Mouse (Mus musculus) hindbrain, embryonic 15.5 days (tissue): Measurements from ENCODE around the gene Cnn2. TPM values are rescaled to one million over a fixed set of nuclear protein-coding genes. Genes with fewer than 3 reads are reported as not detected.

Source experiments
- ATAC-seq: fragments of 200-750 bp; cut with Nextera tagmentation; 2 replicates; pipeline ENCODE4 v1.8.0; 2017; ENCODE audit warnings: low read depth, moderate number of reproducible peaks, moderate TSS enrichment; ENCODE audit not compliant: low FRiP score
- H3K27ac ChIP-seq: fragments of 300-500 bp; sonication (generic); replicated peaks from 2 replicates; pipeline ENCODE4 v1.5.1; 2015; ENCODE audit warnings: mild to moderate bottlenecking, inconsistent platforms
- H3K27me3 ChIP-seq: fragments of 300-500 bp; sonication (generic); 2 replicates; pipeline ENCODE4 v1.6.1; 2015; ENCODE audit warnings: control low read depth, inconsistent platforms
- H3K36me3 ChIP-seq: fragments of 300-500 bp; sonication (generic); 2 replicates; pipeline ENCODE4 v1.6.1; 2015; ENCODE audit warnings: control low read depth, inconsistent platforms
- H3K4me1 ChIP-seq: fragments of 300-500 bp; sonication (generic); replicated peaks from 2 replicates; pipeline ENCODE4 v1.6.1; 2015; ENCODE audit warnings: control low read depth, inconsistent platforms
- H3K4me2 ChIP-seq: fragments of 300-500 bp; sonication (generic); 2 replicates; pipeline ENCODE4 v1.6.1; 2015; ENCODE audit warnings: moderate library complexity, mild to moderate bottlenecking, inconsistent platforms
- H3K4me3 ChIP-seq: fragments of 300-500 bp; sonication (generic); 2 replicates; pipeline ENCODE4 v1.5.1; 2015; ENCODE audit warnings: mild to moderate bottlenecking, inconsistent platforms
- H3K9ac ChIP-seq: fragments of 300-500 bp; sonication (generic); 2 replicates; pipeline ENCODE4 v1.6.1; 2015; ENCODE audit warnings: inconsistent platforms
- H3K9me3 ChIP-seq: fragments of 300-500 bp; sonication (generic); 2 replicates; pipeline ENCODE4 v1.6.1; 2016; ENCODE audit warnings: control low read depth, inconsistent platforms
- WGBS: fragments of 180-500 bp; shearing (Covaris S2); methylation state at CpG from one replicate; pipeline ENCODE4 v1.1.7; 2015; 5-methylcytosine and 5-hydroxymethylcytosine counted together
- polyA plus RNA-seq: library from polyadenylated mRNA; unstranded; fragments of >200 nt; fragmentation: Nextera tagmentation; extraction: Ambion mirVana; gene quantifications from 2 replicates; pipeline ENCODE4 v1.2.1, GENCODE M21; 2015

Gene Cnn2
- polyA plus RNA-seq, 1 experiment from 2014 or later: 29.4 TPM

- no peak overlapping the region for H3K27ac ChIP-seq
- ATAC-seq: no peak
- H3K27me3 ChIP-seq: peaks cover 28% of the 10 kb centered on the region
- peaks cover 34% of the 10 kb centered on the region for H3K36me3 ChIP-seq
- no peaks in the 10 kb centered on the region for H3K9me3 ChIP-seq
- H3K9ac ChIP-seq: no peak overlapping the region
- 67% methylated on average over 14 of the region's 14 CpGs for WGBS
- H3K4me1 ChIP-seq: peaks cover 8% of the 10 kb centered on the region
- H3K4me3 ChIP-seq: no peak overlapping the region
- no peak overlapping the region for H3K4me2 ChIP-seq
These were observed 15.6 kb upstream of the Cnn2 start for GRCm38 (mm10) chr10:79972831-79973230.

- Histone ChIP-seq H3K9ac (no peak overlapping the region), H3K4me2 (no peak overlapping the region), H3K4me3 (no peak overlapping the region), H3K9me3 (no peaks in the 10 kb centered on the region), H3K27me3 (peaks cover 24% of the 10 kb centered on the region), H3K27ac (no peak overlapping the region), H3K36me3 (peaks cover 39% of the 10 kb centered on the region), H3K4me1 (peaks cover 8% of the 10 kb centered on the region)
- no peak for ATAC-seq
- 91% methylated on average over 21 of the region's 21 CpGs for WGBS
These were observed 14.3 kb upstream of the Cnn2 start for GRCm38 (mm10) chr10:79974087-79974486.

- Histone ChIP-seq H3K27me3 (peaks cover 18% of the 10 kb centered on the region), H3K4me3 (no peak overlapping the region), H3K9ac (no peak overlapping the region), H3K27ac (no peak overlapping the region), H3K9me3 (no peaks in the 10 kb centered on the region), H3K4me2 (no peak overlapping the region), H3K4me1 (peaks cover 8% of the 10 kb centered on the region), H3K36me3 (peaks cover 42% of the 10 kb centered on the region)
- WGBS: 89% methylated on average over 8 of the region's 8 CpGs
- no peak for ATAC-seq
These were observed 13.7 kb upstream of the Cnn2 start for GRCm38 (mm10) chr10:79974668-79975067.

DNA sequence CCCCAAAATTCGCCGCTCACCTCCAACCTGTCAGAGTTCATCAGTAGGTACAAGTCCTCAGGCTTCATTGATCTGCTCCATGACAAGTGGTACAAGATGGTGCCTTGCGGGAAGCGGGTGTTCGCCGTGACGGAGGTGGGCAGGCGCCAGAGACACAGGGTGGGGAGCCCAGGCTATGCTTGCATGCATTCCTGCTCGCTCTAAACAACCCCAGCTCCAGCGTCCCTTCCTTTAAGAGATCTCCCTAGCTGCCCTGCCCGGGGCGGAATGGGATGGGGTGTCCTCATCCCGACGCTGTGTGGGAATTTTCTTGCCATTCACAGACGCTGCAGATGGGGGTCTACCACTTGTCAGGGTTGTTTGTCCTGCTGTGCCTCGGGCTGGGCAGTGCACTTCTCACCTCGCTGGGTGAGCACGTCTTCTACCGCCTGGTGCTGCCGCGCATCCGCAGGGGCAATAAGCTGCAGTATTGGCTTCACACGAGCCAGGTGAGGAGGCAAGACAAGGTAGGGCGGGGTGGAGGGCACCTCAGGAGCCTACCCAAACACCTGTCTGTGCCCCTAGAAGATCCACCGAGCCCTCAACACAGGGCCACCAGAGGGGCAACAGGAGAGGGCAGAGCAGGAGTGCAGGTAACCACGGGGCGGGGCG, 12.2 kb upstream of the Cnn2 start:
- peaks cover 16% of the 10 kb centered on the region for H3K27me3 ChIP-seq
- no peak overlapping the region for H3K4me3 ChIP-seq
- H3K27ac ChIP-seq: no peak overlapping the region
- ATAC-seq: no peak
- H3K9me3 ChIP-seq: no peaks in the 10 kb centered on the region
- H3K36me3 ChIP-seq: peaks cover 42% of the 10 kb centered on the region
- no peak overlapping the region for H3K9ac ChIP-seq
- WGBS: 84% methylated on average over 28 of the region's 28 CpGs
- H3K4me2 ChIP-seq: no peak overlapping the region
- H3K4me1 ChIP-seq: peaks cover 3% of the 10 kb centered on the region; the same call in 1 of the 2 replicates

- no peak overlapping the region for H3K9ac ChIP-seq
- ATAC-seq: no peak
- peaks cover 12% of the 10 kb centered on the region for H3K27me3 ChIP-seq
- no peaks in the 10 kb centered on the region for H3K9me3 ChIP-seq
- WGBS: 76% methylated on average over 36 of the region's 36 CpGs
- no peak overlapping the region for H3K4me3 ChIP-seq
- H3K36me3 ChIP-seq: peaks cover 42% of the 10 kb centered on the region
- H3K27ac ChIP-seq: no peak overlapping the region
- peaks cover 8% of the 10 kb centered on the region for H3K4me1 ChIP-seq
- H3K4me2 ChIP-seq: no peak overlapping the region
These were observed 11.7 kb upstream of the Cnn2 start for GRCm38 (mm10) chr10:79976722-79977107.

DNA sequence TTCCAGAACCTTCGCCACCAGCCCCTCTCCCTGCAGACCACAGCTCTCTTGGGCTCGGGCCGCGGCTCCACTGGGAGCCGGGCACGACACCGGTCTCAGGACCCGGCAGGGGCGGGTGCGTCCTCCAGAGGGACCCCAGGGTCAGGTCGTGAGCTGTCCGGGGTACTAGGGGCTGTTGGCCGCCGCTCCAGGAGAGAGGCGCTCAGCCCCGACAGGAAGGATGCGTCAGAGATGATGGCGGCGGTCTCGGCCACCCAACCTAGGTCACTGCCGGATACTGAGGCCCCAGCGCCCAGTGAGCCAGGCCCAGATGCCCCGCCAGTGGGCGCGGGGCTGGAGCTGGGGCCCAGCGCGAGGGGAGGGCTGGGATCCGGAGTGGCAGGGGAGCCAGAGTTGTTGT, 11.1 kb upstream of the Cnn2 start:
- Histone ChIP-seq H3K4me3 (no peak overlapping the region), H3K27me3 (peaks cover 7% of the 10 kb centered on the region; the same call in 1 of the 2 replicates), H3K4me2 (no peak overlapping the region), H3K9me3 (no peaks in the 10 kb centered on the region), H3K4me1 (peaks cover 12% of the 10 kb centered on the region), H3K36me3 (peaks cover 42% of the 10 kb centered on the region), H3K27ac (no peak overlapping the region), H3K9ac (no peak overlapping the region)
- 84% methylated on average over 27 of the region's 28 CpGs for WGBS
- ATAC-seq: no peak

DNA sequence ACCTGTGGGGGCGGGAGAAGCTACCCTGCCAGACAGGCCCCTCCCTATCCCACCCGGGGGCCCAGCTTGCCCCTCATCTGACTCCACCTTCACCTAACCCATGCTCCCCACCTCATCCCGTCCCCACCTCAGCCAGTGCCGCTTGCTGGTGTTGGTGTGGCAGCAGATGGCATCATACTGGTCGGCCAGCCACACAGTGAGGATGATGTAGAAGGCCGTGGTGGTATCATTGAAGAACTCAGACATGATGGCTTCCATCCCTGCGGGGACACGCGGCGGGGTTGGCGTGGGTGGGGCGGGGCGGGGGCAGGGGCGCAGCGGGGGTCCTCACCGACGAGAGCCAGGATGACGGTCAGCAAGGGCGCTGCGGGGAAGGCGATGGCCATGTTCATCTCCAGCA, 10.3 kb upstream of the Cnn2 start:
- WGBS: 97% methylated on average over 21 of the region's 21 CpGs
- Histone ChIP-seq H3K4me3 (no peak overlapping the region), H3K4me2 (no peak overlapping the region), H3K9me3 (no peaks in the 10 kb centered on the region), H3K27me3 (no peaks in the 10 kb centered on the region), H3K4me1 (peaks cover 19% of the 10 kb centered on the region), H3K9ac (no peak overlapping the region), H3K36me3 (peaks cover 42% of the 10 kb centered on the region), H3K27ac (no peak overlapping the region)
- ATAC-seq: no peak

DNA sequence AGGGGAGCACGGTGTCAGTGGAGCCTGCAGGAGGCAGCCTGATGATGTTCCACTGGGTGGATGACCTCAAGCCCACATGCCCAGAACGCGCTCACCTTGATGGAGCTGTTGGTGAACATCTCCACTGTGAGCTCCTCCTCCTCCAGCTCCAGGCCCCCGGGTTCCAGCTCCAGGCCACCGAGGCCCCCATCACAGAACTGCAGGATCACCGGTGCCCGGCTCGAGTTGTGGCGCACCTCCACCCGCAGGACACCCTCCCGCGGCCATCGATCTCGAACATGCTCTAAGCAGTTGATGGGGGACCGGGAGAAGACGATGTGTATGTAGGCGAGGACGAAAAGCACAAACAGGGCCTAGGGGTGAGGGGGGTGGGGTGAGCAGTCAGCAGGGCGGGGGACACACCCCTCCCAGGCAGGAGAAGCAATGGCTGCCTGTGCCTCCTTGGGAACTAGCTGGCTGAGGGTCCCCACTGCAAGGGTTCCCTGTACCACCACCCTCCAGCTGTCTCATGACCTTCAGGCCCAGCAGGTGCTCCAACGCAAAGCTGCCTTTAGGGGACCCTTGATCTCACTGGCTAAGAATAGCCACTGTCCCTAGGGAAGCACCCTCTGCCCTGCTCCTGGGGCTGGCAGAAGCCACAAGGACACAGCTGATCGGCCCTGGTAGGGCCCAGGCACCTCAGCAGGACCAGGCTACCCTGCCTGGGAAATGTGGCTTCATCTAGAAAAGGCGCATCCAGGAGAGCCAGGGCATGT, 8.8 kb upstream of the Cnn2 start:
- Histone ChIP-seq H3K36me3 (peaks cover 38% of the 10 kb centered on the region), H3K27ac (no peak overlapping the region), H3K4me2 (no peak overlapping the region), H3K9me3 (no peaks in the 10 kb centered on the region), H3K27me3 (no peaks in the 10 kb centered on the region), H3K4me3 (no peak overlapping the region), H3K4me1 (peaks cover 25% of the 10 kb centered on the region), H3K9ac (no peak overlapping the region)
- WGBS: 94% methylated on average over 22 of the region's 22 CpGs
- no peak for ATAC-seq

DNA sequence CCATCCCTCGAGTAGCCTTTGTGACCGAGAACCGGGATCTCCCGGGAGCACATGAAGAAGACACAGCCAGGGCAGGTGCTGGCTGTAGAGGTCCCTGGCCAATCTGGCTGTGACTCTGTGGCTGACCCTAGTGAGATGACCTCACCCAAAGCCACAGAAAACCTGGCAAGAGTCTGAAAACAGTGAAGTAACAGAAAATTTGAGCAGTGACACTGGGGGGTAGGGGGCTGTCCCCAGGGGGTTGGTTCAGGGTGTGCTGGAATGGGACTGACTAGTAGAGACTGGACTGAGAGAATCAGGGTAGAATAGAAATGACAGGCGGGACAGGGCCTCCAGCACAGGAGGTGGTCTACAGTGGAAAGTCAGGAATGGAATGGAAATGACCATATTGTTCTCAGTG, 5.2 kb upstream of the Cnn2 start:
- no peaks in the 10 kb centered on the region for H3K9me3 ChIP-seq
- ATAC-seq: no peak
- peaks cover 10% of the 10 kb centered on the region; the same call in 1 of the 2 replicates for H3K36me3 ChIP-seq
- peak overlapping the region; percentile 93 for H3K27ac ChIP-seq
- peaks cover 45% of the 10 kb centered on the region for H3K4me1 ChIP-seq
- WGBS: 77% methylated on average over 5 of the region's 5 CpGs
- H3K27me3 ChIP-seq: peaks cover 11% of the 10 kb centered on the region
- peak overlapping the region; percentile 56 for H3K4me3 ChIP-seq
- H3K4me2 ChIP-seq: peak overlapping the region; percentile 96
- peak overlapping the region; percentile 84 for H3K9ac ChIP-seq

DNA sequence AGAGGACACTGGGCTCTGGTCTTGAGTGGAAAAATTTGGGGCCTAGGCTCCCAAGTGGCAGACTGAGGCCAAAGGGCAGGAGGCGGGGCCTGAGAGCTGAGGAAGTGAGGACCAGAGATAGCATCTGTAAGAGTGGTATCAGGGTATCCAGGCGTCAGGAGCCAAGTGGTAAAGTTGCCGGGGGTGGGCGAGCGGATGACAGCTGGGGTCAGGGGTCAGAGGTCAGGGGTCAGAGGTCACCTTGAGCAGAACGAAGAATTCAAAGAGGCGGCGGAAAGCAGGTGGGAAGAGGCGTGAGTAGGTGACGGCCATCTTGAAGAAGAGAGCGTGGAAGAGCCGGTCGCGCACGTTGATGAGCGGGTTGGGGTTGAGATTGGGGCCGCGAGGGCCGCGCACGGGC, 4.7 kb upstream of the Cnn2 start:
- peak overlapping the region; percentile 84 for H3K9ac ChIP-seq
- peaks cover 6% of the 10 kb centered on the region; the same call in 1 of the 2 replicates for H3K36me3 ChIP-seq
- H3K27ac ChIP-seq: peak overlapping the region; percentile 93
- WGBS: 2% methylated on average over 8 of the region's 21 CpGs
- peaks cover 16% of the 10 kb centered on the region for H3K27me3 ChIP-seq
- peak overlapping the region; percentile 56 for H3K4me3 ChIP-seq
- H3K4me2 ChIP-seq: peak overlapping the region; percentile 96
- H3K4me1 ChIP-seq: peaks cover 50% of the 10 kb centered on the region
- no peaks in the 10 kb centered on the region for H3K9me3 ChIP-seq
- no peak for ATAC-seq

DNA sequence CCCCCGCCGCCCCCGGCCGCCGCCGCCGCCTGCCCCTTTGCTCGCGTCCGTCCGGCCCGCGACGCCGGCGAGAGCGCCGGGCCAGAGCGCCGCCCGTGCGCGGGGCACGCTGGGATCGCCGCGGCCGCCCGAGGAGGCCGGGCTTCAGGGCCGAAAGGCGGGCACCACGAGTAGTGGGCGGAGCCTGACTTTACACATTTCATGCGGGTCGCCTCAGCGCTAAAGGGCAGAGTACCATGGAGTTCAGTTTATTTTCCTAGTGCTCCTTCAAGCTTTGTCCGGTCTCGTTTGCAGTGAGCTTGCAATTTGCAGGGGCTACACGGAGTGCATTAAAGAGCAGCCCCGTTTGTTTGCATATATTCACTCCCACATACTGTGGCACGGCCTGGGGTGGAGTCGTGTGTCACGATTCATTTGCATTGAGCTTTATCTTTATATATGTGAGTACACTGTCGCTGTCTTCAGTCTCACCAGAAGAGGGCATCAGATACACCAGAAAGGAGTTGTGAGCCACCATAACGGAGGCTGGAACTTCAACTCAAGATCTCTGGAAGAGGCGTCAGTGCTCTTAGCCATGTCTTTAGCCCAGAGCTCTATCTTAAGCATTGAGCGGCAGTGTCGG, 4.1 kb upstream of the Cnn2 start, which contains the start of gene Tmem259:
TSS of gene Tmem259 (minus strand) at position 136 of the 622 bp plus-strand sequence.
- peak within 1 kb of the TSS; percentile 56 for H3K4me3 ChIP-seq
- peak within 1 kb of the TSS; percentile 93 for H3K27ac ChIP-seq
- H3K36me3 ChIP-seq: peaks cover under 1% of the 10 kb centered on the region; the same call in 1 of the 2 replicates
- peak within 1 kb of the TSS; percentile 84 for H3K9ac ChIP-seq
- peak within 1 kb of the TSS; percentile 96 for H3K4me2 ChIP-seq
- H3K9me3 ChIP-seq: no peaks in the 10 kb centered on the region
- H3K27me3 ChIP-seq: peaks cover 22% of the 10 kb centered on the region
- peak; percentile 83 for ATAC-seq
- WGBS: 0% methylated on average over 43 of the region's 49 CpGs
- H3K4me1 ChIP-seq: peaks cover 54% of the 10 kb centered on the region

- peaks cover 28% of the 10 kb centered on the region for H3K27me3 ChIP-seq
- under 1% methylated on average over 22 of the region's 22 CpGs for whole genome bisulfite sequencing
- peak overlapping the region; percentile 93 for H3K27ac ChIP-seq
- H3K4me1 ChIP-seq: peaks cover 54% of the 10 kb centered on the region
- H3K9ac ChIP-seq: peak overlapping the region; percentile 84
- H3K4me3 ChIP-seq: peak overlapping the region; percentile 56
- no peaks in the 10 kb centered on the region for H3K9me3 ChIP-seq
- ATAC-seq: peak; percentile 94
- peak overlapping the region; percentile 96 for H3K4me2 ChIP-seq
- H3K36me3 ChIP-seq: no peaks in the 10 kb centered on the region
These were observed 3.5 kb upstream of the Cnn2 start for GRCm38 (mm10) chr10:79984871-79985270.
